Mouse (Mus musculus) adrenal gland, postnatal 4 days (tissue): ENCODE results near the gene Tpcn2. TPM values are rescaled to one million over a fixed set of nuclear protein-coding genes. Genes with fewer than 3 reads are reported as not detected.

Experiments
- DNase-seq, 2 experiments: peaks; one replicate each; pipeline ENCODE4 v3.0.0; 2021 to 2022; ENCODE audit warnings: low spot score in 2 of 2, mixed read lengths in 2 of 2
- total RNA-seq, 2 experiments: library from RNA; stranded (reverse); gene quantifications; 2 replicates each; pipeline ENCODE4 v1.2.3; 2021

Gene Tpcn2
- total RNA-seq, 2 experiments from 2014 or later: 21.2 to 26.9 TPM

GRCm38 (mm10) chr7:145173116-145173515, 110.7 kb downstream of the Tpcn2 start:
- no peak for DNase-seq

- DNase-seq: no peak
Observed at GRCm38 (mm10) chr7:145169703-145170102, 114.1 kb downstream of the Tpcn2 start.

GRCm38 (mm10) chr7:145159283-145160240, 124.2 kb downstream of the Tpcn2 start:
- no peak for DNase-seq

- no peak for DNase-seq
Observed at GRCm38 (mm10) chr7:145155666-145156065, 128.1 kb downstream of the Tpcn2 start.

- no peak for DNase-seq
Observed at GRCm38 (mm10) chr7:145154066-145154465, 129.7 kb downstream of the Tpcn2 start.

- no peak for DNase-seq
Observed at GRCm38 (mm10) chr7:145151845-145152244, 132.0 kb downstream of the Tpcn2 start.

- DNase-seq: no peak
Observed at GRCm38 (mm10) chr7:145148902-145149301, 134.9 kb downstream of the Tpcn2 start.

GRCm38 (mm10) chr7:145147973-145148698, 135.7 kb downstream of the Tpcn2 start:
- DNase-seq: no peak

GRCm38 (mm10) chr7:145146252-145146930, 137.4 kb downstream of the Tpcn2 start:
- no peak for DNase-seq

GRCm38 (mm10) chr7:145143502-145144070, 140.2 kb downstream of the Tpcn2 start:
- no peak for DNase-seq

- no peak for DNase-seq
Observed at GRCm38 (mm10) chr7:145140656-145141055, 143.2 kb downstream of the Tpcn2 start.

- DNase-seq: no peak
Observed at GRCm38 (mm10) chr7:145139576-145139975, 144.2 kb downstream of the Tpcn2 start.

GRCm38 (mm10) chr7:145139100-145139499, 144.7 kb downstream of the Tpcn2 start:
- DNase-seq: no peak

GRCm38 (mm10) chr7:145137871-145138270, 145.9 kb downstream of the Tpcn2 start:
- no peak for DNase-seq

- DNase-seq: no peak
Observed at GRCm38 (mm10) chr7:145136831-145137230, 147.0 kb downstream of the Tpcn2 start.

Other genes with a start within 250 kb of the Tpcn2 start
- under 1 TPM in 1 of 2 experiments, not detected in 1; 0.45 TPM for gene 1810010D01Rik, start 75.9 kb downstream of the Tpcn2 start, total RNA-seq
- 1 to 10 TPM; 3.2 to 3.4 TPM for gene Mrgprf, start 16.8 kb upstream of the Tpcn2 start, total RNA-seq
- not detected for gene Mrgprd, start 30.8 kb upstream of the Tpcn2 start, total RNA-seq